Mouse (Mus musculus) heart, adult 2 months (tissue): ENCODE results near the gene Endou. TPM values are rescaled to one million over a fixed set of nuclear protein-coding genes. Genes with fewer than 3 reads are reported as not detected.

Experiments
- DNase-seq, 2 experiments: peaks; one replicate each; pipeline ENCODE4 v3.0.0; 2021
- H3K27ac ChIP-seq: fragments of 200-600 bp; 2 replicates; pipeline ENCODE4 v1.8.1; 2022
- H3K27me3 ChIP-seq: fragments of 200-500 bp; 2 replicates; pipeline ENCODE4 v1.6.1; 2012; ENCODE audit warnings: mild to moderate bottlenecking, low read length, inconsistent platforms, mixed read lengths; ENCODE audit not compliant: control insufficient read depth, insufficient read depth
- H3K36me3 ChIP-seq: fragments of 200-500 bp; 2 replicates; pipeline ENCODE4 v1.6.1; 2012; ENCODE audit warnings: low read length, inconsistent platforms; ENCODE audit not compliant: control insufficient read depth, insufficient read depth
- H3K4me1 ChIP-seq: fragments of 200-500 bp; 2 replicates; pipeline ENCODE4 v1.6.1; 2011; ENCODE audit warnings: low read length; ENCODE audit not compliant: control insufficient read depth, insufficient read depth
- H3K4me3 ChIP-seq: fragments of 200-600 bp; 2 replicates; pipeline ENCODE4 v1.8.1; 2022
- H3K79me2 ChIP-seq: fragments of 200-500 bp; replicated peaks from 2 replicates; pipeline ENCODE4 v1.6.1; 2012; ENCODE audit warnings: mild to moderate bottlenecking, inconsistent platforms, low read length, moderate library complexity, mixed read lengths; ENCODE audit not compliant: control insufficient read depth, insufficient read depth
- H3K9ac ChIP-seq: fragments of 200-500 bp; 2 replicates; pipeline ENCODE4 v1.6.1; 2012; ENCODE audit warnings: low read depth, mild to moderate bottlenecking, control low read depth, inconsistent platforms, low read length, mixed read lengths
- CTCF ChIP-seq: fragments of 200-600 bp; IDR thresholded peaks from 2 replicates; pipeline ENCODE4 v1.8.1; 2022; ENCODE audit warnings: antibody characterized with exemption, mild to moderate bottlenecking, moderate library complexity
- EP300 ChIP-seq: fragments of 200-500 bp; IDR thresholded peaks from 2 replicates; pipeline ENCODE4 v1.6.1; 2011; ENCODE audit warnings: low read depth, low read length, control low read depth; ENCODE audit not compliant: insufficient read depth
- POLR2A ChIP-seq: fragments of 200-500 bp; IDR thresholded peaks from 2 replicates; pipeline ENCODE4 v1.6.1; 2011; ENCODE audit warnings: mild to moderate bottlenecking, low read depth, low read length, control low read depth; ENCODE audit not compliant: insufficient read depth
- WGBS: fragments of 180-500 bp; shearing (Covaris S2); methylation state at CpG from one replicate; pipeline ENCODE4 v1.1.7; 2018; 5-methylcytosine and 5-hydroxymethylcytosine counted together
- intact Hi-C: fragments of 180-260 bp; cut with DNase I; formaldehyde crosslinking; loops from one replicate; pipeline ENCODE4 v1.15.1; 2025
- polyA plus RNA-seq: library from polyadenylated mRNA; depleted of rRNA; stranded (reverse); fragments of >200 nt; gene quantifications from 2 replicates; pipeline ENCODE4 v1.2.3, GENCODE M21; 2012
- total RNA-seq, 2 experiments: library from RNA; stranded (reverse); gene quantifications; 2 replicates each; pipeline ENCODE4 v1.2.3; 2021

The Endou gene
- total and polyA plus RNA-seq, 3 experiments = 1.1 to 2.4 (median 1.2) TPM

GRCm38 (mm10) chr15:97743961-97744525, 12.9 kb upstream of the Endou start:
- 76% methylated on average over 11 of the region's 12 CpGs for WGBS
- H3K27me3 ChIP-seq = no peaks in the 10 kb centered on the region
- H3K4me1 ChIP-seq = peaks cover 19% of the 10 kb centered on the region
- intact Hi-C loops = loop anchor here (2.0 kb wide), 1 partner anchor 25 kb away; no protein-coding TSS in a partner anchor
- H3K9ac ChIP-seq = no peak overlapping the region
- H3K79me2 ChIP-seq = no peaks in the 10 kb centered on the region
- no peak for DNase-seq
- TF ChIP-seq POLR2A (no peak), EP300 (no peak), CTCF (no peak)
- H3K36me3 ChIP-seq = peaks cover 2% of the 10 kb centered on the region; the same call in 1 of the 2 replicates
- H3K4me3 ChIP-seq = no peak overlapping the region
- no peak overlapping the region; the same call in 1 of the 2 replicates for H3K27ac ChIP-seq

GRCm38 (mm10) chr15:97743210-97743609, 12.1 kb upstream of the Endou start:
- no peak overlapping the region for H3K9ac ChIP-seq
- TF ChIP-seq CTCF (no peak), POLR2A (no peak), EP300 (no peak)
- H3K27ac ChIP-seq = no peak overlapping the region
- H3K36me3 ChIP-seq = peaks cover 2% of the 10 kb centered on the region; the same call in 1 of the 2 replicates
- H3K27me3 ChIP-seq = no peaks in the 10 kb centered on the region
- H3K4me3 ChIP-seq = no peak overlapping the region
- intact Hi-C loops = no loop called here
- WGBS = 82% methylated on average over 5 of the region's 5 CpGs
- no peak for DNase-seq
- peaks cover 19% of the 10 kb centered on the region for H3K4me1 ChIP-seq
- no peaks in the 10 kb centered on the region for H3K79me2 ChIP-seq

- WGBS = 42% methylated on average over 4 of the region's 4 CpGs
- intact Hi-C loops = loop anchor here (1.0 kb wide), 1 partner anchor 37 kb away; the partner anchor contains the start of gene Rpap3
- Histone ChIP-seq H3K27me3 (no peaks in the 10 kb centered on the region), H3K4me3 (no peak overlapping the region), H3K27ac (no peak overlapping the region; the same call in 1 of the 2 replicates), H3K9ac (no peak overlapping the region), H3K79me2 (no peaks in the 10 kb centered on the region), H3K36me3 (peaks cover 2% of the 10 kb centered on the region; the same call in 1 of the 2 replicates), H3K4me1 (peaks cover 19% of the 10 kb centered on the region)
- DNase-seq = no peak
- TF ChIP-seq POLR2A (no peak), CTCF (no peak), EP300 (no peak)
Observed at GRCm38 (mm10) chr15:97742600-97742999, 11.5 kb upstream of the Endou start.

GRCm38 (mm10) chr15:97742074-97742473, 10.9 kb upstream of the Endou start:
- H3K9ac ChIP-seq = no peak overlapping the region
- peaks cover 2% of the 10 kb centered on the region; the same call in 1 of the 2 replicates for H3K36me3 ChIP-seq
- intact Hi-C loops = loop anchor here (1.0 kb wide), 1 partner anchor 37 kb away; the partner anchor contains the start of gene Rpap3
- H3K79me2 ChIP-seq = no peaks in the 10 kb centered on the region
- peak overlapping the region; percentile 15 for H3K27ac ChIP-seq
- DNase-seq = no peak
- TF ChIP-seq CTCF (no peak), POLR2A (no peak), EP300 (no peak)
- peaks cover 19% of the 10 kb centered on the region for H3K4me1 ChIP-seq
- H3K4me3 ChIP-seq = no peak overlapping the region
- WGBS = 24% methylated on average over 7 of the region's 7 CpGs
- no peaks in the 10 kb centered on the region for H3K27me3 ChIP-seq

GRCm38 (mm10) chr15:97741662-97742061, 10.5 kb upstream of the Endou start:
- no peaks in the 10 kb centered on the region for H3K27me3 ChIP-seq
- H3K4me1 ChIP-seq = peaks cover 17% of the 10 kb centered on the region
- H3K4me3 ChIP-seq = no peak overlapping the region
- H3K79me2 ChIP-seq = no peaks in the 10 kb centered on the region
- H3K27ac ChIP-seq = peak overlapping the region; percentile 15; the same call in 1 of the 2 replicates
- H3K36me3 ChIP-seq = peaks cover 2% of the 10 kb centered on the region; the same call in 1 of the 2 replicates
- intact Hi-C loops = loop anchor here (1.0 kb wide), 1 partner anchor 36 kb away; the partner anchor contains the start of gene Rpap3
- no peak overlapping the region for H3K9ac ChIP-seq
- DNase-seq = no peak
- TF ChIP-seq EP300 (0 out of 2 replicates have a peak, but pooled peaks have one; percentile 2), CTCF (no peak), POLR2A (no peak; the same call in 1 of the 2 replicates)
- 65% methylated on average over 12 of the region's 12 CpGs for WGBS

GRCm38 (mm10) chr15:97740283-97740732, 9.2 kb upstream of the Endou start:
- intact Hi-C loops = no loop called here
- H3K79me2 ChIP-seq = no peaks in the 10 kb centered on the region
- 80% methylated on average over 9 of the region's 9 CpGs for WGBS
- H3K9ac ChIP-seq = no peak overlapping the region
- no peaks in the 10 kb centered on the region for H3K27me3 ChIP-seq
- peaks cover 1% of the 10 kb centered on the region; the same call in 1 of the 2 replicates for H3K36me3 ChIP-seq
- TF ChIP-seq POLR2A (no peak), EP300 (no peak), CTCF (no peak)
- H3K4me1 ChIP-seq = peaks cover 12% of the 10 kb centered on the region
- H3K4me3 ChIP-seq = no peak overlapping the region
- H3K27ac ChIP-seq = no peak overlapping the region
- no peak for DNase-seq
